Mouse (Mus musculus): ENCODE results near the gene Brwd3. TPM values are rescaled to one million over a fixed set of nuclear protein-coding genes. Genes with fewer than 3 reads are reported as not detected.

Brwd3 gene
- total RNA-seq, 2 experiments from 2014 or later: 13.4 to 13.5 TPM

GRCm38 (mm10) chrX:108729564-108729963, 104.6 kb downstream of the Brwd3 start:
- intact Hi-C loops (cut with DNase I): no loop called here
- no peak overlapping the region for H3K27ac ChIP-seq
- no peak for TF ChIP-seq CTCF (IDR thresholded peaks at IDR 0.05)
- no peak overlapping the region for H3K4me3 ChIP-seq
- DNase-seq (ENCODE audit: extremely low spot score in 1 of 2, low spot score in 2 of 2): no peak

DNA sequence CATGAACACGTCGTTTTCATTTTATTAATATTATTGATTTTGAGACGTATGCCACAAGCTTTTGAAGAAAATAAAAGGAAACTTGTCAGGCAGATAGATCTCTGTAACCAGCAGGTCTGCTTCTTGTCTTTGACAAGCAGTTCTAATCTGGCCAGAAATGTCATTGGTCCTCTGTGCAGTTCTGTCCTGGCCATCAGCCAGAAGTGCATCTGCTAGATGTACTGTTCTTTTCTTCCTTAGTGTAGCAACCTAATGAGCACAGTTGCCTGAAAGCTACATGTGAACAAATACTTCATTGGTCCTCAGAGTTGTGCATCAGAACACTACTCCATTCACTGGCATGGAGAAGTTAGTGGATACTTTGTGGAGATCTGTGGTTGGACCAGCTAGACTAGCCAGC, 105.1 kb downstream of the Brwd3 start:
- H3K4me3 ChIP-seq: no peak overlapping the region
- intact Hi-C loops (cut with DNase I): no loop called here
- no peak overlapping the region for H3K27ac ChIP-seq
- DNase-seq (ENCODE audit: extremely low spot score in 1 of 2, low spot score in 2 of 2): no peak
- no peak for TF ChIP-seq CTCF (IDR thresholded peaks at IDR 0.05)

- TF ChIP-seq CTCF (IDR thresholded peaks at IDR 0.05): no peak
- H3K27ac ChIP-seq: no peak overlapping the region
- intact Hi-C loops (cut with DNase I): no loop called here
- DNase-seq (ENCODE audit: extremely low spot score in 1 of 2, low spot score in 2 of 2): no peak
- no peak overlapping the region for H3K4me3 ChIP-seq
Measured at GRCm38 (mm10) chrX:108728334-108728733, 105.8 kb downstream of the Brwd3 start.

GRCm38 (mm10) chrX:108724241-108724640, 109.9 kb downstream of the Brwd3 start:
- Histone ChIP-seq H3K27ac (no peak overlapping the region), H3K4me3 (no peak overlapping the region)
- intact Hi-C loops (cut with DNase I): no loop called here
- TF ChIP-seq CTCF (IDR thresholded peaks at IDR 0.05): no peak
- no peak for DNase-seq (ENCODE audit: extremely low spot score in 1 of 2, low spot score in 2 of 2)

- Histone ChIP-seq H3K4me3 (no peak overlapping the region), H3K27ac (no peak overlapping the region)
- no peak for DNase-seq (ENCODE audit: extremely low spot score in 1 of 2, low spot score in 2 of 2)
- intact Hi-C loops (cut with DNase I): no loop called here
- no peak for TF ChIP-seq CTCF (IDR thresholded peaks at IDR 0.05)
Measured at GRCm38 (mm10) chrX:108722447-108722846, 111.7 kb downstream of the Brwd3 start.

- intact Hi-C loops (cut with DNase I): no loop called here
- H3K27ac ChIP-seq: no peak overlapping the region
Measured at GRCm38 (mm10) chrX:108704312-108704711, 129.9 kb downstream of the Brwd3 start.

More at GRCm38 (mm10) chrX:108704312-108704711, 129.9 kb downstream of the Brwd3 start:
- no peak for TF ChIP-seq CTCF (IDR thresholded peaks at IDR 0.05)
- DNase-seq (ENCODE audit: extremely low spot score in 1 of 2, low spot score in 2 of 2): no peak
- no peak overlapping the region for H3K4me3 ChIP-seq

Other genes with a start within 250 kb of the Brwd3 start
- gene Gm379, start 169.5 kb downstream of the Brwd3 start, total RNA-seq (2021): not detected
- 1 to 10 TPM; 4.9 to 5.0 TPM for gene Hmgn5, start 179.0 kb upstream of the Brwd3 start, total RNA-seq (2021)